Mouse (Mus musculus) myocyte (in vitro differentiated cells): ENCODE measurements around the gene Pramel6.
"Not testable (repeated sequence)": the region's sequence is repeated elsewhere in the genome, so short reads cannot be mapped to it uniquely, and the experiment has no call there.

Source experiments
- CEBPB ChIP-seq: IDR thresholded peaks from 2 replicates; pipeline ENCODE4 v1.6.1; 2011; ENCODE audit warnings: mild to moderate bottlenecking, moderate library complexity; ENCODE audit not compliant: poor library complexity, insufficient read depth, severe bottlenecking
- E2F4 ChIP-seq: IDR thresholded peaks from one replicate; pipeline ENCODE4 v1.6.1; 2011; ENCODE audit warnings: mild to moderate bottlenecking, control low read depth, moderate library complexity; ENCODE audit not compliant: insufficient read depth
- MAX ChIP-seq: IDR thresholded peaks from one replicate; pipeline ENCODE4 v1.6.1; 2011; ENCODE audit warnings: low read depth, mild to moderate bottlenecking, control low read depth
- MYOD1 ChIP-seq, 3 experiments: IDR thresholded peaks; one replicate each; pipeline ENCODE4 v1.6.1; 2011; ENCODE audit warnings: control low read depth in 2 of 3, low read depth in 2 of 3, mild to moderate bottlenecking in 2 of 3, moderate library complexity in 1 of 3; ENCODE audit not compliant: insufficient read length in 2 of 3, control insufficient read depth in 1 of 3
- MYOG ChIP-seq, 3 experiments: IDR thresholded peaks; one replicate each; pipeline ENCODE4 v1.6.1; 2011; ENCODE audit warnings: control low read depth in 2 of 3, low read depth in 2 of 3, mild to moderate bottlenecking in 2 of 3; ENCODE audit not compliant: insufficient read length in 2 of 3, control insufficient read depth in 1 of 3, insufficient read depth in 1 of 3
- POLR2A ChIP-seq: IDR thresholded peaks from one replicate; pipeline ENCODE4 v1.6.1; 2011; ENCODE audit warnings: low read depth, mild to moderate bottlenecking, control low read depth, moderate library complexity; ENCODE audit not compliant: insufficient read length
- POLR2AphosphoS2 ChIP-seq: IDR thresholded peaks from one replicate; pipeline ENCODE4 v1.6.1; 2011; ENCODE audit warnings: low read depth, control low read depth; ENCODE audit not compliant: insufficient read length
- REST ChIP-seq: IDR thresholded peaks from one replicate; pipeline ENCODE4 v1.6.1; 2011; ENCODE audit warnings: mild to moderate bottlenecking, control low read depth, moderate library complexity; ENCODE audit not compliant: insufficient read depth, insufficient read length
- SRF ChIP-seq: IDR thresholded peaks from one replicate; pipeline ENCODE4 v1.6.1; 2011; ENCODE audit warnings: low read depth; ENCODE audit not compliant: control insufficient read depth, insufficient read length
- TCF12 ChIP-seq: IDR thresholded peaks from one replicate; pipeline ENCODE4 v1.6.1; 2011; ENCODE audit warnings: mild to moderate bottlenecking, control low read depth; ENCODE audit not compliant: poor library complexity, insufficient read depth, severe bottlenecking
- TCF3 ChIP-seq: IDR thresholded peaks from one replicate; pipeline ENCODE4 v1.6.1; 2011; ENCODE audit warnings: low read depth, control low read depth; ENCODE audit not compliant: insufficient read length
- USF1 ChIP-seq: IDR thresholded peaks from one replicate; pipeline ENCODE4 v1.6.1; 2011; ENCODE audit warnings: low read depth, mild to moderate bottlenecking, control low read depth, moderate library complexity

DNA sequence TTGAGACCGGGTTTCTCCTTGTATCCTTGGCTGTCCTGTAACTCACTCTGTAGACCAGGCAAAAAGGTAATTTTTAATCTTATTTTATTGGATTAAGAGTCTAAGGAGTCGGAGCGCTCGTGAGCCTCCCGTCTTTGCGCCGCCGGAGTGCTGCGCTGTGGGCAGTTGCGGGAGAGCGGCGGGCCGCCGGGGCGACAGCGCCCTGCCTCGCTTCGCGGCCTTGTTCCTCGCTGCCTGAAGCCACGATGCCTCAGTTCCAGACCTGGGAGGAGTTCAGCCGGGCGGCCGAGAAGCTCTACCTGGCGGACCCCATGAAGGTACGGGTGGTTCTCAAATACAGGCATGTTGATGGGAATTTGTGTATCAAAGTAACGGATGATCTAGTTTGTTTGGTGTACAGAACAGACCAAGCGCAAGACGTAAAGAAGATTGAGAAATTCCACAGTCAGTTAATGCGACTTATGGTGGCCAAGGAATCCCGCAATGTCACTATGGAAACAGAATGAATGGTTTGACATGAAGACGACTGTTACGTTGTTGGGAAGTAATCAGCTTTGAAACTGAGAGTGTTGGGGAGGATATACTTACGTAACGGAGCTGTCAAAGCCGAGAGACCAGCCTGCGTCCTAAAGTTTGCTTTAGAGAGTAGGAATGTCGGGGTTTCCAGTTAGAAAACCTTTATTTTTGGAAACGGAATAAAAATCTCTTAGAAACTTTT, 19.7 kb downstream of the Pramel6 start:
- TF ChIP-seq CEBPB; POLR2A; REST; MYOD1 (IDR thresholded peaks at IDR 0.05; ENCODE audit: control insufficient read depth in 1 of 3, insufficient read length in 2 of 3, low read depth in 2 of 3); MAX; MYOG (IDR thresholded peaks at IDR 0.05; ENCODE audit: control insufficient read depth in 1 of 3, insufficient read depth in 1 of 3, insufficient read length in 2 of 3, low read depth in 2 of 3); USF1; E2F4; POLR2AphosphoS2; TCF3; TCF12; SRF: not testable (repeated sequence)
